In genomic region chr2:74973386-74973785, GRCm38 (mm10) we compare ENCODE assay signal across 13 mouse cellular contexts.
"Had no signal": no experiment of that assay in that cellular context is flagged by ENCODE, and none has a peak within 500 bp of the region (broad histone marks: within the 10 kb centered on the region; RNA-seq: fewer than 3 reads in every experiment).

No protein-coding gene starts in this region.

- H3K27ac ChIP-seq: kidney, embryonic 15.5 days; left cerebral cortex, adult 2 months; liver, embryonic 13.5 days had no signal

- H3K4me3 ChIP-seq: kidney, embryonic 15.5 days; left cerebral cortex, adult 2 months; liver, embryonic 13.5 days had no signal

- H3K27me3 ChIP-seq: kidney, embryonic 15.5 days; liver, embryonic 13.5 days had no signal

- H3K4me2 ChIP-seq: kidney, embryonic 15.5 days; liver, embryonic 13.5 days had no signal

- H3K9ac ChIP-seq: kidney, embryonic 15.5 days; liver, embryonic 13.5 days had no signal

- H3K36me3 ChIP-seq: kidney, embryonic 15.5 days; liver, embryonic 13.5 days had no signal

- H3K9me3 ChIP-seq: kidney, embryonic 15.5 days; liver, embryonic 13.5 days had no signal

- H3K4me1 ChIP-seq: liver, embryonic 13.5 days had no signal

- DNase-seq: kidney, adult 8-10 months; kidney, postnatal 10 days; kidney, postnatal 36 days; layer of hippocampus, postnatal 36 days; liver, embryonic 13.5 days; lung, adult 2 months; lung, postnatal 14 days; lung, postnatal 4 days; midbrain, embryonic 14.5 days; thymus, adult 18-20 months; thymus, postnatal 36 days had no signal
